Mouse (Mus musculus) cerebellum, postnatal 4 days (tissue): ENCODE data around the gene Sash1.

Source experiments
- DNase-seq, 2 experiments: peaks; one replicate each; pipeline ENCODE4 v3.0.0; 2022; ENCODE audit warnings: low spot score in 2 of 2, mixed read lengths in 1 of 2

Sash1 gene

GRCm38 (mm10) chr10:8902412-8902811 is 16.5 kb upstream of the Sash1 start:
- DNase-seq = no peak

DNA sequence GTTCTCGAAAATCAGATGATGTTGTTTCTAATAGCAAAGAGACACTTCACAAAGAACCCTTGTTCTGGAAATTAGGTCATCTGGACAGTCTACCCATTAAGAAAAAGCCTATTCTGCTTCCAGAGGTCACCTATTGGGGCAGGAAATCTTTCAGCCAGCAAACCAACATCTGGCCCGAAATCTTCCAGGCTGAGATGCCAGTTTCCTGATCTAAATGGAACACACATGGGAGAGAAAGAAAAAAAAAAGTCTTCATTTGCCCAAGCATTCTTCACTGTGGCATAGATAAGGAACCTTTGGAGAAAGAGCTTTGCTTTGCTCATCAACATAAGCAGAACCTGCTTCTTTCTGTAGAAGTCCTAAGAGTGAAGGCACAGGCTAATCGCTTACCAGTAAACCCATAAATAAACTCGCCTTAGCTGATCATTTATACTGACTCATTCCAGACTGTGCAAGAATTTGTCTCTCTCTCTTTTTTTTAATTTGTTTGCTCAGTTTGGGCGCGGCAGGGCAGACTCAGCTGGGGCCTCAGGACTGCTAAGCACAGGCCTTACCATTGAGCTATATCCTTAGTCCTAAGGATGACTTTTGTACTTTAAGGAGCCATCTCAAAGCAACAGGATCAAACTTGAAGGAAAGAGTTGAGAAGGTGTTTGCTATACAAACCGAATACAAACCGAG is 13.1 kb upstream of the Sash1 start:
- DNase-seq = no peak

GRCm38 (mm10) chr10:8898099-8898777 is 12.4 kb upstream of the Sash1 start:
- no peak for DNase-seq

- DNase-seq = no peak
These were observed 9.2 kb upstream of the Sash1 start for GRCm38 (mm10) chr10:8894965-8895515.

DNA sequence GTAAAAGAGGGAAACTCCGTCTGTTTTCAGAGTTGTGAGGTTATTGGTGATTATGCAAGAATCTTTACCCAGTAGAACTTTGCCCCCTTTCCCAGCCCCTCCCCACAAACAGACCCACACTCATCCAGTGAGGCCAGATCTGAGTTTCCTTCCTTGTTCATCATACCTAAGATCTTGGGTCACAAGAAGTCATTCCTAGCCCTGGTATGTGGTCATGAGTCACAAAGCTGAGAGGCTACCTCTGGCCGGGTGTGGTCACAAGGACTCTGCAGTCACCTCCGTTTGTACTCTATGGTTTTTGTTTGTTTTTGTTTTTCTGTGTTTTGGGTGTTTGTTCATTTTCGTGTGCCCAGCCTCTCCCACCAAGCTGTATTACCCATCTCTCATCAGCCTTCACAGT is 4.6 kb upstream of the Sash1 start:
- no peak for DNase-seq

DNA sequence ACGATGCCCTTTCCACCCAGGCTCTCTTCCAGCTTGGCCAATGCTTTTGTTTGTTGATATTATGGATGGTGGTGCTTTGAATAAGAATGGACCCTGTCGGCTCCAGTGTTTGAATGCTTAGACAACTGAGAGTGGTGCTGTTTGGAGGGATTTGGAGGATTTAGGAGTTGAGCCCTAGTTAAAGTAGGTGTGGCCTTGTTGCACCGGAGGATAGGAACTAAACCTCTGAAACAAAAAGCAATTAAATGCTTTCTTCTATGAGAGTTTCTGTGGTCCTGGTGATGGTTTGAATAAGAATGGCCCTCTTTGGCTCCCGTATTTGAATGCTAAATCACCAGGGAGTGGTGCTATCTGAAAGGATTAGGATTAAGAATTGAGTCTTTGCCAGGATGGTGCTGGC is 3.5 kb upstream of the Sash1 start:
- no peak for DNase-seq

GRCm38 (mm10) chr10:8886528-8886854 is 621 bp upstream of the Sash1 start:
- no peak for DNase-seq

GRCm38 (mm10) chr10:8885201-8885600 is 669 bp downstream of the Sash1 start:
- DNase-seq = no peak

DNA sequence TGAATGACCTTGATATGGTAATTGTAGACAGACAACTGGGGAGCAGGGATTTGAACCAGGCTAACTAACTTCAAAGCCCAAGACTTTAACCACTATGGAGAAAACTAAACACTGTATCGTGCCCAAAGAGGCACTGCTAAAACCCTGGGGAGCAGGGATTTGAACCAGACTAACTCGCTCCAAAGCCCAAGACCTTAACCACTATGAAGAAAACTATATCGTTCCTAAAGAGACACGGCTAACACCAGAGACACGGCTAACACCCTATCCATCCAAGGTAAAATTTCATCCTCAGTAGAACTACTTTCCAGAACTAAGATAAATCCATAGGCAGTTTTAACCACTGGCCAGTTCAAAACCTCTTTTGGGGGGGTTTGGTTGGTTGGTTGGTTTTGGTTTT is 1.3 kb downstream of the Sash1 start:
- no peak for DNase-seq

GRCm38 (mm10) chr10:8883686-8884085 is 2.2 kb downstream of the Sash1 start:
- no peak for DNase-seq

DNA sequence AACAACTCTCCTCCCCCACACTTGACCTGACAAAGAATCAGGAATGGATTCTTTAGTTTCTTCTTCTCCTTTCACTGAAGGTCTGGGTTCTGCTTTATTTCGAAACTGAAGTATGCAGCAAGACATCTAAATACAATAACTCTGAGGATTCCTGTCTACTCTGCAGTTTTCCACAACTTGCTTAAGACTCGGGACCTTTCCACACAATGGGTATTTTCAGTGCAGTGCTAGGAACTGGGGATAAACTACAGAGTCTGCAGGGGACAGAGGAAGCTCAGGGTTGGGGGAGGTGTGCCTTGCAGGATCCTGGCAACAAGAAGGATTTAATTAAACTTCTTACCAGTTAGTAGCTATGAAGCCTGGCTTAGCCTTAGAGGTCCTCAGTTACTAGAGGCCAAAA is 4.1 kb downstream of the Sash1 start:
- no peak for DNase-seq

- DNase-seq = no peak
These were observed 4.8 kb downstream of the Sash1 start for GRCm38 (mm10) chr10:8880950-8881675.

DNA sequence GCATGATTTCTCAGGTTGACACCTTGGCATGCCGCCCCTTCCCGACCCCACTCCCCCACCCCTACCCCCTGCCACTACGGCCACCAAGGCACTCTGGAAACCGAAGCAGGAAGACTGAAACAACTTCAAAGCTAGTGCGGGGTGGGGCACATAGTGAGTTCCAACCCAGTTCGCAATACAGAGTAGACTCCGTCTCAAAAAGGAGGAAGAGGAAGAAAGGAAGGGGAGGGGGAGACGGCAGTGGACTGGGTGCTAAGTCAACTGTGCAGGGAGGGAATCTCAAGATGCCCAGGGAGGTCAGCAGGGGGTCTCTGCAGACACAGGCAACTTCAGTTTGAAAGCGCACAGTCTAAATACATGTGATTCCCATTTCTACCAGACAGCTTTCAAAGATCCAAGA is 7.0 kb downstream of the Sash1 start:
- no peak for DNase-seq

- DNase-seq = no peak
These were observed 7.5 kb downstream of the Sash1 start for GRCm38 (mm10) chr10:8878381-8878780.

DNA sequence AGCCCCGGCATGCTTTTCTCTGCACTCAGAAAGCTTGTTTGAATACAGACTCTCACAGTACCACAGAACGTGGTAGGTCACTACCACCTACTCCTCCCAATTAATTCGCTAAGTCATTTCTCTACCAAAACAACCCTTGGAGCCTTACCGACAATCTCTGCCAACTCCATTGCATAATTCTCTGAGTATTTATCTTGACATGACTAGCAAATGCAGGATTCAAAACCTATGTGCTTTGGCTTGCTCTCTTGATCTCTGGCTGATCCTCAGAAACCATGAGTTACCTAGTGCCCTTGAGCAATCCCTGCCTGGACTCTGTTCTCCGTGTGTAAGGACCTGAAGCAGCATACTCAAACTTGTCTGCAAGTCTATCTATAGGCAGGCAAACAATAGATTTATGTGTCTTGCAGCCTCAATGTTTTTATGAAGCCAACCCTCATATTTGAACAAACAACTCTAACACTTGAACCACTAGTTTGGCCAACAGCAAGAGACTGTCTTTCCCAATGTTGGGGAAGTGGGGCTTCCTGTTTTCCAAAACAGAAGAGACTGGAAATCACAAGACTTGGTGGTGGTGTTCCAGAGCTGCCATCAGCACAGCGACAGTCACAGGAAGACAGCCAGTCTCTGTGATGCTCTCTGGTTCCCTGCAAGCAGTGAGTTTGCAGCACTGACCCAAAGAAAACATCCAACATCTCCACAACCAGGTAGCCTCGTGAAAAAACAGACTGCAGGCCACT is 12.1 kb downstream of the Sash1 start:
- DNase-seq = no peak

DNA sequence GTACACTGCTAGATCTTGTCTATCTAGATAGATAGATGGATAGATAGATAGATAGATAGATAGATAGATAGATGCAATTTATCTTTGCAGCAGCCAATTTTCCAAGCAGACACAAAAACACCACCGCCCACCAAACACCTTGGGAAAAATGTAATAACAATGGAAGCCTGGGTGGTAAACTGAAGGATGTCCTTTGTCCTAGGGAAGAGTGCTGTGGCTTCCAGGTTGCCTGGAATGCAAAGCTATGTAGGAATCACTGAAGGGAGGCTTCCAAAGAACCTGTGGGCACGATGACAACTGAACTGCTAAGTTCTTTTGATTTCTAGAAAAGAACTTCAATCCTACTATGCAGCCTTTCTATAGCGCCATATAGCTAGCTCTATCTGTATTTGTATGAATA is 13.1 kb downstream of the Sash1 start:
- no peak for DNase-seq

- DNase-seq = no peak
These were observed 13.9 kb downstream of the Sash1 start for GRCm38 (mm10) chr10:8871935-8872334.

DNA sequence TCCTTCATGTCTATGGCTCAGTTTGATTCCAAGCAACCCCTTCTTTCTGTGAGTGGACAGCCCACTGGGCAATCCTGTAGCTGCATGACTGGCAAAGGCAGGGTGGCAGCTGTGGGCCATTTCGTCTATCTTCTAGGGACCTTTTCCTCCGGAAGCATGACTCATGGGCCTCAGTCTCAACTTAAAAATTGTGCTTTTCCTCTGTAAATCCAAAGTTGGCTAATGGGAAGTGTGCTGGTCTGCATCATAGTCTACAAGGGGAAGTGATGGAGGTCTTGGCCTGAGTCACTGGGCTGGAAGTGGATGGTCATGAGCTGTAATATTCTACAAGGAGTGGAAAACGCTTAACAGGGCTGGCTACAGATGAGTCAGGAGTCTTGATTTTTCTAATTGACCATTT is 15.5 kb downstream of the Sash1 start:
- no peak for DNase-seq

DNA sequence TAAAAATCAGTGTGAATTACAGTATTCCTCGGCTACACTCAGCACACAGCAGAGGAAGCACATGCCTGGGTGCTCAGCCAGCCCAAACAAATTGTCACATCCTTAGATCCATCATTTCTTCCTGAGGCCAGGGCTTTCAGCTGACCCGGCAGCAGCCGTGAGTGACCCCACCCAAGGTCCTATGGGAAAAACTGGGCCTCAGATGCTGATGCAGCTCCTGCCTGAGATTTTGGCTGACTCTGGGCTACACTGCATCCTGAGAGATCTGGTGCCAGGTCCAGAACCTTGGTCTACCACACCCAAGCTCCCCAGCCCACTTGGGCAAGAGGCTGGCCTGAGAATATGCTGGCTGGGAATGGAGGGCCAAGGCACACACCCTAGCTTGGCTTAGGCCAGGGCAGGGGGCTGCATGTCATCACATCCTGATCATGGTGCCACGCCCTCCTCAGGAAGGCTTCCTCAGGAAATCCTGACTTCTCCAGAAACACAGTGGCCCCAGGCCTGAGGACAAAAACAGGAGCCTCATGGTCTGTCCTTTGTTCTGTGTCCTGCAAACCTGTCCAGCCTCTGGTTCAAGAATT is 19.7 kb downstream of the Sash1 start:
- no peak for DNase-seq

GRCm38 (mm10) chr10:8860655-8861054 is 25.2 kb downstream of the Sash1 start:
- DNase-seq = no peak

GRCm38 (mm10) chr10:8858718-8859117 is 27.2 kb downstream of the Sash1 start:
- DNase-seq = no peak

DNA sequence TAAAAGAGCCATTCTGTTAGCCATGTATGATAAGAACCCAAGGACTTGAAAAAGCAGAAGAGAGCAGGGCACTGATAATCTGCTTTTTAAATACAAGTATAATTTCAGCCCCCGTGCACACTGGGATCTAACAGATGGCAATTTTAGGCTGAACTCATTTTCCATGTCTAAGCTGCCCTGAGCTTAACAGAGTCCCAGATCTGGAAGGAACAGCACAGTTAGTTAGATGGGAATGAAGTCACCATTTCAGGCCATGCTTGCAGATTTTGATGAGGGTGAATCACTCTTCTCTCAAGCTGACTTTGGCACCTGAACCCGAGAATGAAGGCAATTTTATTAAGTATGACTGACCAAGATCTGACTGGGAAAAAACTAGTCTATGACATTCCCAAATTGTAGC is 28.9 kb downstream of the Sash1 start:
- no peak for DNase-seq
